Mouse (Mus musculus) ovary, adult 18-20 months (tissue): Measurements from ENCODE around the gene Etv6.
"Not testable (repeated sequence)": the region's sequence is repeated elsewhere in the genome, so short reads cannot be mapped to it uniquely, and the experiment has no call there.

Experiments
- DNase-seq: peaks from one replicate; pipeline ENCODE4 v3.0.0; 2022; ENCODE audit warnings: low spot score, mixed read lengths

Gene Etv6

DNA sequence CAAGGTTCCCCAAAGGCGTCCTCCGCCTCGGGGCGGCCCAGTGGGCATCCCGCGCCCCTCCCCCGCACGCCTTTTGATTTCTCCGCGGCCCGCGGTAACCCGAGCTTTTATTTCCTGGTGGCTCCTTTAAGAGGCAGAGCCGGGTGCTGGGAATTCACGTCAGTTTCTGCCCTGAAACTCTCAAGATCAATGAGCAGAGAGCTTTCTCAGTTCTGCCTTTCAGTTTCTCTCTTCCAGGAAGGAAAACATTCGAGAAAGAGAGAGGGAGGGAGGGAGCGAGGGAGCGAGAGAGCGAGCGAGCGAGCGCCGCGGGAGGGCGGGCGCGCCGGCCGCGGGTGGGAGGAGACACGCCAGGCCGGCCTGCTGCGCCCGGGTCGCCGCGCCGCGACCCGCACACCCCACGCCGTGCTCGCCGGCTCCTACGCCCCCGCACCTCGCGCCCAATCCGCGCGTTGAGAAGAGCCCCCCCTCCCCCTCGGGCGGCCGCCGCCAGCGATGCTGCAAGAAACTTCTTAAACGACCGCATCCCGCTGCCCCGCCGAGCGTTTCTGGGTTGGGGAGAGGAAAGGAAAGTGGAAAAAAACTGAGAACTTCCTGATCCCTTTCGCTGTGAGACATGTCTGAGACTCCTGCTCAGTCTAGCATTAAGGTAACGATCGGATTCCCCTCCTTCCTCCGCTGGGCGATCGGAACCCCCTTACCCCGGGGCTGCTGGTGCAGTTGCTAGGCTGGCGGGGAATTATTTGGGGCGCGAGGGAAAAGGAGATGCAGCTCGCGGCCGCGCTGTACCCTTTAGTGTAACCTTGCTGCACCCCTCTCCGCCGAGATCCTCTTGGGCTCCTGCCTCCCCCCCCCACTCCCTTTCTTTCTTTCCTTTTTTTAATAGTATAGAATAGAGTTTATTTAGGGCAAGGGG is at the start of gene Etv6:
Gene Etv6 (plus strand): TSS at position 211 of the 916 bp plus-strand sequence.
- DNase-seq = peak; percentile 77

- DNase-seq = peak; percentile 23
These were observed 49.3 kb upstream of the Etv6 start for GRCm38 (mm10) chr6:133986161-133986560.

DNA sequence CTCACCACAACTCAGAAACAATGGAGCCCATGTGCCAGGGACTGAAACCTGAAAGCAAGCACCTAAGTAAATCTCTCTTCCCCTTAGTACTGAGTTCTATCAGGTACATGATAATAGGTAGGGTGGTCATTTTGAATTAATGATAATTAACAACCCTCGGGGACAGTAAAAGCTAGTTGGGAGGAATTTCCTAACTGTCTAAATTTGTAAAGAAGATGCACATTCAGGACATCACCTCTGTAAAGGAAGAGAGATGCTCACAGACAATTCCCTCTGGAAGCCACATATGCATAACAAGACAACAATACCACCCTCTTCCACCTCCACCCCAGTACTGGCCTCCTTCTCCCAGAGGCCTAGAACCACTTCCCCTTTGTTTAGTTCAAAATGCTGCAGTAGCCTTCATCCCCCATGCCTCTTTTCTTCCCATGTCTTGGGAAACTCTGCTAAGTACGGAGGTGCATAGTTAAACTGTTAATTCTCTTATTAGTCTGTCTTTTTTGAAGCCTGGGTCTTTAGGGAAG is 48.4 kb upstream of the Etv6 start:
- no peak for DNase-seq

GRCm38 (mm10) chr6:133988011-133988410 is 47.5 kb upstream of the Etv6 start:
- no peak for DNase-seq

DNA sequence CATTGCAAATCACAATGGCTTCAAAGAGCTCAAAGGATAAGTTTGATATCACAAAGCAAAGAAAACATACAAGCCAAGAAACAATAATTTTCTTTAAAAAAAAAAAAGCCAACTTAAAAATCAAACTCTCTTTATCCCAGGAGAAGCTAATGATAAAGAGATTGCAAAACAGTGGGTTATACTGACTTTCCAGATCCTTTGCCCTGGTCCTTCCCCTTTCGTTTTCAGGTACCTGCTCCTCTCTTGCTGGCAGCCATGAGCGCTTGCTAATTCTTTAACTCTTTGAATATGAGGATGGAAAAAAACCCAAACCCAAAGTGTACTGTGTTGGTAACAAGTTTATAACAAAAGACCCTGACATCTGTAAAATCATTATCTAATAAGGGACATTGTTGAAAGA is 38.0 kb upstream of the Etv6 start:
- DNase-seq = no peak

DNA sequence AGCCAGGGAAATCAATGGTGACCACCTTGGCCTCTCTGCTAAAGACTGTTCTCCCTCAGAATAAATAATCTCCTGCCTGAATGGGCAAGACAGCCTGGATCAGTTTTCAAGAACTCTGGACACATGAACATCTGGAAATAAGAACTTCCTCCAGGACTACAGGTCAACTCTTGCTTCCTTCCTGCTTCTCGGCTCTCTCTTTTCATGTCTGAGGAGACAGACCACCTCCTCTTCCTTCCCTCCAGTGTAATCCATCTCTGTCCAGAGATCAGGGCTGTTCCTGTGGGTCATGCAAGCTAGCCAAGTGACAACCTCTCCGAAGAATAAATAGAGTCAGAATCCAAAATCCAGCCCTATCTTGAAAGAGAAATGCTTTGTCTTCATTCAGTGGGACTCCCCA is 37.6 kb upstream of the Etv6 start:
- DNase-seq = no peak

DNA sequence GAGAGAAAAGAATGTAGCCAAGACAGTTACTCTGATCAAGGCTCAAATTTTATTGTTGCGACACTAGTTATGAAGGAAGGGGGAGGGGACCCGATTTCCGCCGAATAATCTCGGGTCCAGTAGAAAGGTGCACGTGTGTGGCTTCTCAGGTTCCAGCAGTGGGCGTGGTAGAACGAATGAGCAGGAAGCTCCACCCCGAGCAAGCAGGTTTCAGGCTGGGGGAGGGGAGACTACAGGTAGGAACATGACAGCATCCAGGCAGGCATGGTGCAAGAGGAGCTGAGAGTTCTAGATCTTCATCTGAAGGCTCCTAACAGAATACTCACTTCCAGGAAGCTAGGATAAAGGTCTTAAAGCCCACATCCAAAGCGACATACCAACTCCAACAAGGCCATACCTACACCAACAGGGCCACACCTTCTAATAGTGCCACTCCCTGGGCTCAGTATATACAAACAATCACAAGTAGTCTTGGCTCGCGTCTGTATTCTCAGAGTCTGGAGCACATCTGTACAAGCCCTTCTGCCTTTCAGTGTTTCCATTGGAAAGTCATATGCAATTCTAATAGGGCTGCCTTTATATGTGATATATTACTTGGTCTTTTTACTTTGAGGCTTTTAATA is 20.9 kb upstream of the Etv6 start:
- not testable (repeated sequence) for DNase-seq

DNA sequence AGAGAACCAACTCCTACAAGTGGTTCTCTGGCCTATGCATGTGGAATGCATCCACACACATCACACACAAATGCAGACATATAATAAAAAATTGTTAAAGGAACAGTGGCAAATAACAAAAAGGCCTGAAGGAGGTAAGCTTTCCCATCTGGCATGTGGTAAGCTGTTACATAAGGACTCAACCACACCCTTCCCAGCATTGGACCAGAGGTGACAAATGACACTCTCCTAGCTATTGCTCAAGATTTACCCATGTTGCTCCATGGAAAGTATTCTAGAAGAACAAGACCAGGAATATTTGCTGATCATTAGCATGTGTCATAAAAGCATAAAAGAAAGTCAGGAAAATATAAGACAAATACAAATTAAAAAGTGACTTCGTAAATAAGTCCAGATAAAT is 16.7 kb upstream of the Etv6 start:
- no peak for DNase-seq

DNA sequence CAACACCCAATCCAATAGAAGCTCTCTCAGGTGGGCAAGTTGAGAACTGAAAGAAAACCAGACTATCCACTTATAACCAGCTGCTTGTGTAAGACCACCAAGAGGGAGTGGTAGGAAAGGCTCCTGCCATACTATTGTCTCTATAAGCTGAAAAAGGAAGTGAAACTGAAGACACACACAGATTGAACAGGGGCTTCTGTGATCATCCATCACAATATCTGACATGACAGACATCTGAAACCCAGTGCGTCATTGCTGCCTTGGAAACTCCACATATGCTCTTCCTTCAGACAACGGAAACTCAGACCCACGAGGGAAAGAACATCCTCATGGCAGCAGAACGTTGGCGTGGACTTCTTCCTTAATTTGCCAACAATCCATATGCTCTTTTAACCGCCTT is 14.7 kb upstream of the Etv6 start:
- no peak for DNase-seq

DNA sequence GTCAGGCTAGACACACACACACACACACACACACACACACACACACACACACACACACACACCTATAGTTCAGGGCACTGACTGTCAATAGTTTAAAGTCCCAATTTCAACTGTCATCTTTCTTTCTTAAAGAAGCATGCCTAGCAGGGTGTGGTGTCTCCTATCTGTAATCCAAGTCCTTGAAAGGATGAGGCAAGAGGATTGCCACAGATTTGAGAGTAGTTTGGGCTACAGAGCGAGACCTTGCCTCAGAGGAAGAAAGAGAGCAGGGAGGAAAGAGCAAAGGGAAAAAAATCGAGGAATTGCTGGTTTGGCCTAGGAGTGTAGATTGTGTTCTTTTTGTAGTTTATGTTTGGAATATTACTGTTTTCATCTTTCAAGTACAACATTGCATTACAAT is 9.2 kb upstream of the Etv6 start:
- no peak for DNase-seq

GRCm38 (mm10) chr6:134027022-134027421 is 8.5 kb upstream of the Etv6 start:
- DNase-seq = no peak

GRCm38 (mm10) chr6:134032451-134032850 is 3.0 kb upstream of the Etv6 start:
- DNase-seq = no peak

- no peak for DNase-seq
These were observed 1.1 kb upstream of the Etv6 start for GRCm38 (mm10) chr6:134034436-134034835.

GRCm38 (mm10) chr6:134034904-134035489 is 503 bp upstream of the Etv6 start:
- DNase-seq = peak; percentile 77

DNA sequence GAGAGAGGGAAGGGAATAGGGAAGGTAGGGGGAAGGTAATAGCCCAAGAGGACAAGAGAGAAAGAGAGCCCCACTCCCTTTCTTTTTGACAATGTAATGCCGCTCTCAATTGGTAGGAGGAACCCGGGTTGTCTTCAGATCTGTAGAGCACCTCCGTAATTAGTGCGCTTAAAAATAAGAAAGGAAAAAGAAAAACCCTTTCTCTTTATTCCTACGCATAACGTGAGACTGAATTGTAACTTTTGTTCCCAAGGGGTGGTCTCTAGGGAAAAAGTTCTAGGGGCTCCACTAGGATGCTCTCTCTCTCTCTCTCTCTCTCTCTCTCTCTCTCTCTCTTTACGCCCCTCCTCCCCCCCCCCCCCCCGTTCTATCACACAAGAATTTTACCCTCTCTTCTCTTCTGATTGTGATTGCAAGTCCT is 1.0 kb downstream of the Etv6 start:
- no peak for DNase-seq

DNA sequence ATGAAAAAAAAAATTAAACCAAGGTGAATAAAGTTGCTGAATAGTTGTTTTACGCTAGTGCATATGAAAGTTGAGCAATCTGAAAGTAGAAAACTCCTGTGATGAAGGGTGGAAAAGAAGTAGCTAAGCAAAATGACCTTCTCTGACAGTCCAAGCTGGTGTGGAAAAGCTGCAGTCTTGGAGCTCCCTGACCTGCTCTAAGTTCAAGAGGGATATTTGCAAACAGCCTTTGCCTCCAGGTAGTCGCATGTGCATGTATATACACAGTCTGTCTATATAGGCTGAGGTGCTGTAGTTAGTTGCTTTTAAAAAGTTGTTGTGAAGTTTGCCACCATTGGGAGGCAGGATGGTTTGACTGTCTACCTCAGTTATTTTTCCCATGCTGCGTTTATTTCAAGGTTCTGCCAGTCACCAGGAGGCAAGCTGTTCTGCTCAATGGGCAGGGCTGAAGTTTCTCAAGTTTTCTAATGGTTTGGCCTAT is 1.5 kb downstream of the Etv6 start:
- no peak for DNase-seq

- no peak for DNase-seq
These were observed 2.5 kb downstream of the Etv6 start for GRCm38 (mm10) chr6:134037960-134038359.

GRCm38 (mm10) chr6:134038881-134039280 is 3.4 kb downstream of the Etv6 start:
- peak; percentile 62 for DNase-seq

DNA sequence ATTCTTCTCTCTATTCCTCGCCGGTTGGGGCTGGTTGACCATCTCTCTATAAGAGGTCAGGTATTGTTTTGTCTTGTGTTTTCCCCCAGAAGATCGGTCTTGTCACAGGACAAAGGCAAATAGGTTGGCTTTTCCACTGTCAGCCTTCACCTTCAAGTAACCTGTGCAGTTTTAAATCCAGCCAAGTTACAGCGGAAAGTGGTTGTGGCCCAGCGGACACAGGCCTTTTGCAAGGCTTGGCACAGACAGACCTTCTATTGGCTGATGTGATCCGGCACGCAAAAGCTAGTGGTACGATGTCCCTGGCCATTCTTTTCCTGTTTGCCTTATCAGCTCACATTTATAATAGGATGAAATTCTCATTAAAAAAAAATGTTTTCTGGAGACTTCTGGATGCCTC is 3.9 kb downstream of the Etv6 start:
- no peak for DNase-seq

GRCm38 (mm10) chr6:134040312-134040711 is 4.8 kb downstream of the Etv6 start:
- DNase-seq = no peak

DNA sequence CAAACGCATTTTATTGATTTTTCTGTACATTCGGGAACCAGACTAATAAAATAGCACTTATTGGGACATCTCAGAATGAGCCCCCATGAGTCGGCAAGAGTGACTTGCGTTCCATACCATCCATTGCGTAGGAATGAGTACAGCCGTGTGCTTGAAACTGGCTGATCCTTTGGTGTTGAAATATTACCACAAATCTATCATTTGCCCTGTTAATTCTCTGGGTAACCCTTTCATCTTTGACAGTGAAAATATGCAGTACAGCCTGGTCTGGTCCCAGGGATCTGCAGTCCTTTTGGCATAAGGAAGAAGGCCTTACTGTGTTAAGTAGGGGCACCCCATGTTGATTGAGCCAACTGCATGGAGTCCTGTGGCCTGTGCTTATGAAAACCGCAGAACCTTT is 5.8 kb downstream of the Etv6 start:
- no peak for DNase-seq

GRCm38 (mm10) chr6:134041916-134042315 is 6.4 kb downstream of the Etv6 start:
- no peak for DNase-seq

DNA sequence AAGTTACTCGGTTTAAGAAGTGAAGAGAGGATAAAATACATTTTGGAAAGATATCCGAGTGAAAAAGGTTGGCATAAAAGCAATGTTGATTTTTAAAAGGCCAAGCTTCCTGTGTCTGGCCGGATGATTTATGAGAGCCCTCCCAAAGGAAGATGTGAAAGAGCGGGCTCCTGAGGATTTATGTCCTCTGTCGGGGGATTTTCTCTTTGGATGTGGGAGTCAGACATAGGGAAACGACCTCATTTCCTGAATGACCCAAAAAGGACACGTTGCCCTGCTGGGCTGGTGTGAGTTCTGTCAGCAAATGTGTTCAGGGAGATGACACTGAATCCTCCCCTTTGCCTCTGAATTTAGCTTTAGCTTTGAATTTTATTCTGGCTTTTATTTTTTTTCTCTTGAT is 8.0 kb downstream of the Etv6 start:
- DNase-seq = no peak
